18 mouse cellular contexts compared by ENCODE assay signal in genomic region chr5:148283584-148283983, GRCm38 (mm10).
DNase-seq lines count a peak whose midpoint lies in the region; ATAC-seq and TF ChIP-seq lines count a peak whose summit lies in the region.
"Had no signal": no experiment of that assay in that cellular context is flagged by ENCODE, and none has a peak within 500 bp of the region (broad histone marks: within the 10 kb centered on the region; RNA-seq: fewer than 3 reads in every experiment).

No protein-coding gene starts in this region.

- no peak overlapping the region for H3K4me2 ChIP-seq in kidney, embryonic 14.5 days (replicated peaks; ENCODE audit: low read depth, low read length)
- H3K4me2 ChIP-seq: forebrain, embryonic 13.5 days; hindbrain, embryonic 13.5 days had no signal

- H3K27ac ChIP-seq in kidney, embryonic 14.5 days (ENCODE audit: low read depth, low read length), result no peak overlapping the region
- H3K27ac ChIP-seq: embryonic facial prominence, embryonic 10.5 days; forebrain, embryonic 13.5 days; heart, embryonic 10.5 days; hindbrain, embryonic 13.5 days had no signal

- no peak for ATAC-seq in kidney, embryonic 14.5 days (ENCODE audit: low FRiP score, low TSS enrichment)
- ATAC-seq: CD4-positive, CD25-positive, alpha-beta regulatory T cell, adult 4 months; forebrain, embryonic 13.5 days had no signal

- TF ChIP-seq POLR2A in brain, embryonic 14.5 days (IDR thresholded peaks at IDR 0.05; ENCODE audit: borderline replicate concordance, extremely low read depth, insufficient read depth, insufficient read length, poor library complexity, severe bottlenecking), result no peak

- TF ChIP-seq CTCF in brain, embryonic 14.5 days (IDR thresholded peaks at IDR 0.05; ENCODE audit: borderline replicate concordance, extremely low read depth, insufficient read depth, insufficient read length), result no peak

- no peak overlapping the region for H3K9ac ChIP-seq in kidney, embryonic 14.5 days (ENCODE audit: low read depth, low read length)
- H3K9ac ChIP-seq: forebrain, embryonic 13.5 days; hindbrain, embryonic 13.5 days had no signal

- H3K36me3 ChIP-seq in kidney, embryonic 14.5 days (ENCODE audit: control insufficient read depth, insufficient read depth, low read length), result no peaks in the 10 kb centered on the region
- H3K36me3 ChIP-seq: embryonic facial prominence, embryonic 10.5 days; G1E had no signal

- no peaks in the 10 kb centered on the region for H3K27me3 ChIP-seq in kidney, embryonic 14.5 days (ENCODE audit: control insufficient read depth, insufficient read depth, low read length)
- H3K27me3 ChIP-seq: forebrain, embryonic 13.5 days; hindbrain, embryonic 13.5 days had no signal

- no peak overlapping the region for H3K4me3 ChIP-seq in kidney, embryonic 14.5 days (ENCODE audit: low read length)
- H3K4me3 ChIP-seq: embryonic facial prominence, embryonic 10.5 days; forebrain, embryonic 13.5 days; heart, embryonic 10.5 days; hindbrain, embryonic 13.5 days had no signal

- H3K9me3 ChIP-seq in kidney, embryonic 14.5 days (ENCODE audit: control insufficient read depth, low read length), result no peaks in the 10 kb centered on the region
- H3K9me3 ChIP-seq: embryonic facial prominence, embryonic 10.5 days; forebrain, embryonic 13.5 days; heart, embryonic 10.5 days; hindbrain, embryonic 13.5 days had no signal

- DNase-seq in cerebellum, postnatal 10 days, result peak; percentile 19 to 29
- DNase-seq in cerebellum, adult 9-10 months, result no peak
- peak; percentile 27 for DNase-seq in kidney, postnatal 10 days
- DNase-seq in brain, embryonic 14.5 days (ENCODE audit: low read depth), result peak; percentile 37
- peak; percentile 27 for DNase-seq in lung, postnatal 25 days (ENCODE audit: low spot score)
- DNase-seq in ovary, postnatal 10 days (ENCODE audit: low spot score), result no peak
- DNase-seq: adrenal gland, postnatal 10 days; B cell, adult 2 months; cerebellum, adult 11-12 months; cerebellum, adult 9-11 months; gastrocnemius, postnatal 36 days had no signal

- no peaks in the 10 kb centered on the region for H3K4me1 ChIP-seq in kidney, embryonic 14.5 days (ENCODE audit: control insufficient read depth, insufficient read depth, low read length)
- H3K4me1 ChIP-seq: embryonic facial prominence, embryonic 10.5 days; forebrain, embryonic 13.5 days; hindbrain, embryonic 13.5 days had no signal

- WGBS in kidney, embryonic 14.5 days, result 82% methylated on average over 3 of the region's 3 CpGs

Comparison
In these comparisons a context has a peak if more than half of its experiments do, and no peak if none do; other contexts are left out.
1. DNase-seq: peak in cerebellum, postnatal 10 days (2 of 2), kidney, postnatal 10 days (single experiment), brain, embryonic 14.5 days (single experiment) and lung, postnatal 25 days (single experiment); none in cerebellum, adult 9-10 months (single experiment) and ovary, postnatal 10 days (single experiment).